Mouse (Mus musculus): Measurements from ENCODE around the gene Ltc4s. TPM values are rescaled to one million over a fixed set of nuclear protein-coding genes. Genes with fewer than 3 reads are reported as not detected.

Gene Ltc4s
- polyA plus RNA-seq, 1 experiment from 2014 or later, result 4.5 TPM

DNA sequence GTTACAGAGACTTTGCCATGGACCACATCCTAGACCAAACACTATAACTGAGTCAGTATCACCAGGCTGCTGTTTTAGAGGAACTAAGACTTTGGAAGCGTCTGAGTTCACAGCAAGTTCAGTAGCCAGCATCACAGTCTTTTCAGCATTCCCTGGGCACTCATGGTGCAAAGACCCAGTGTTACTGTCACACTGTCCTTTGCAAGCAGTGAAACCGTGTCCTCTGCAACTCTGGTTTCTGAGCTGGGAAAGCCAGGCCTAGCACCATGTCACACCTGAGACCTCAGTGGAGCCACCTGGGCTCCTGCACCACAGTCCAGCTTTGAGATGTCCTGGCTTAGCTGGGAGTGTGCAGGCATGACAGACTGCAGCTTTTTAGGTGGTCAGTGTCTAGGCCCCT, 39.5 kb downstream of the Ltc4s start:
- Histone ChIP-seq H3K9ac (no peak overlapping the region), H3K27ac (no peak overlapping the region), H3K27me3 (ENCODE audit: control insufficient read depth, insufficient read depth, low read length) (no peaks in the 10 kb centered on the region), H3K9me3 (ENCODE audit: control insufficient read depth, low read length) (no peaks in the 10 kb centered on the region), H3K4me3 (replicated peaks; ENCODE audit: low read length) (no peak overlapping the region), H3K36me3 (replicated peaks; ENCODE audit: control insufficient read depth, insufficient read depth) (peaks cover 84% of the 10 kb centered on the region), H3K4me2 (replicated peaks) (no peak overlapping the region), H3K4me1 (replicated peaks; ENCODE audit: control insufficient read depth, insufficient read depth, low read length) (no peaks in the 10 kb centered on the region)
- WGBS, result 95% methylated on average over 2 of the region's 2 CpGs
- DNase-seq (ENCODE audit: low spot score) (no peak), ATAC-seq (ENCODE audit: low FRiP score) (no peak)

DNA sequence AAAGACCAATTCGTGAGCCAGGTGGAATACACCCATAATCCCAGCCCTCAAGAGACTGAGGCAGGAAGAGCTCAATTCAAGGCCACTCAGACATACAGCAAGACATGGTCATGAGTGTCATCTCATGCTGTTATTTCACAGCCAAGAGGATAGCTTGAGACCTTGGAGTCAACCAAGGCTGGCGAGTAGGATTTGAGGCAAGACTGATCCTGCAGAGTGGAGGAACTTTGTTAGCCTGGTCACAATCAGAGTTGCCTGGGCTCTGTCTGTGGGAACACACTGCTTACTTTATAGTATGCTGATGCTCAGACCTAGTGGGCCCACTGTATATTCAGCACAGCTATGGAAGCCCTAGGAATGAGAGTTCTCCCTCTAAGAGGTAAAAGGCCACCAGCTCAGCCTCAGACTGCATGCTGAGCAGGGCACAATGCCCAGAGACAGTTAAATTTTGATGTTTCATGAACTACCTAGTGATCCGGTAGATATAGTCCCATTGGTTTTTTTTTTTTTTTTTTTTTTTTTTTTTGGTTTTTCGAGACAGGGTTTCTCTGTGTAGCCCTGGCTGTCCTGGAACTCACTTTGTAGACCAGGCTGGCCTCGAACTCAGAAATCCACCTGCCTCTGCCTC, 40.1 kb downstream of the Ltc4s start:
- Histone ChIP-seq H3K27me3 (ENCODE audit: control insufficient read depth, insufficient read depth, low read length) (no peaks in the 10 kb centered on the region), H3K4me3 (replicated peaks; ENCODE audit: low read length) (no peak overlapping the region), H3K36me3 (replicated peaks; ENCODE audit: control insufficient read depth, insufficient read depth) (peaks cover 84% of the 10 kb centered on the region), H3K4me1 (replicated peaks; ENCODE audit: control insufficient read depth, insufficient read depth, low read length) (no peaks in the 10 kb centered on the region), H3K9me3 (ENCODE audit: control insufficient read depth, low read length) (no peaks in the 10 kb centered on the region), H3K9ac (no peak overlapping the region), H3K4me2 (replicated peaks) (no peak overlapping the region), H3K27ac (no peak overlapping the region)
- 93% methylated on average over 3 of the region's 5 CpGs for WGBS
- ATAC-seq (ENCODE audit: low FRiP score), result no peak
- no peak for DNase-seq (ENCODE audit: low spot score)

DNA sequence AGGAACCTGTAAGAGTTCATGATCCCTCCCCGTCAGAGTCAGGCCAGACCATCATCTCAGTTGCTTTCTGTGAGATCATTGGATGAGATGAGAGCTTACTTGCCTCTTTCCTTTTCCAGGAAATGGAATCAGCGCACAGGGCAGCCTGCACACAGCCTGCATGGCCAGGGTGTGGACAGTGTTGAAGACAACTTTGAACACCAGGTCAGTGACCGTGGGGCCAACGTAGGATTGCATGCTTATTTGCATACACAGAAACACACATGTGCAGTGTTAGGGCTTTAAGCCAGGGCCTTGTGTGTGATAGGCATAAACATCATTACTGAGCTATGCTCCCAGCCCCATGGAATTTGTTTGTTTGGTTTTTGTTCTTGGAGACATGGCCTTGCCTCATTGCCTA, 40.9 kb downstream of the Ltc4s start:
- Histone ChIP-seq H3K4me3 (replicated peaks; ENCODE audit: low read length) (no peak overlapping the region), H3K4me1 (replicated peaks; ENCODE audit: control insufficient read depth, insufficient read depth, low read length) (no peaks in the 10 kb centered on the region), H3K36me3 (replicated peaks; ENCODE audit: control insufficient read depth, insufficient read depth) (peaks cover 82% of the 10 kb centered on the region), H3K4me2 (replicated peaks) (no peak overlapping the region), H3K27ac (no peak overlapping the region), H3K27me3 (ENCODE audit: control insufficient read depth, insufficient read depth, low read length) (no peaks in the 10 kb centered on the region), H3K9me3 (ENCODE audit: control insufficient read depth, low read length) (no peaks in the 10 kb centered on the region), H3K9ac (no peak overlapping the region)
- no peak for DNase-seq (ENCODE audit: low spot score)
- ATAC-seq (ENCODE audit: low FRiP score), result no peak
- WGBS, result 88% methylated on average over 4 of the region's 4 CpGs

DNA sequence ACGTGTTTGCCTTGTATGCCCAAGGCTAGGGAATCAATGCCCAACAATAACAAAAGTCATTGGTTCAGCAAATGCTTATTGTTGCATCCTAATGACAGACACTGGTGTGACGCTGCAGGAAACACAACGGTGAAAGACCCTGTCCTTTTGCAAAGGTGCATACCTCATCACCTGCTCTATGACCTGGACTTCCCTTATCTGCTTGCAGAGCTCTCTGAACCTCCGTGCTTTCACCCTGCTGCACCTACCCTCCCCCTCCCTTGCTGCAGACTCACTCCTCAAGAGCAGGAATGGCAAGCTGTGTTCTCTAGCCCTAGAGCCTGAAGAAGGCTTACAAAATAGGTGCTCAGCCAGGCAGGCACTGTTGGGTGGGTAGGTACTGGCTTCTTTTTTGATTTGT, 43.6 kb downstream of the Ltc4s start:
- Histone ChIP-seq H3K9me3 (ENCODE audit: control insufficient read depth, low read length) (no peaks in the 10 kb centered on the region), H3K4me3 (replicated peaks; ENCODE audit: low read length) (no peak overlapping the region), H3K27ac (no peak overlapping the region), H3K4me2 (replicated peaks) (no peak overlapping the region), H3K36me3 (replicated peaks; ENCODE audit: control insufficient read depth, insufficient read depth) (peaks cover 57% of the 10 kb centered on the region), H3K27me3 (ENCODE audit: control insufficient read depth, insufficient read depth, low read length) (no peaks in the 10 kb centered on the region), H3K4me1 (replicated peaks; ENCODE audit: control insufficient read depth, insufficient read depth, low read length) (no peaks in the 10 kb centered on the region), H3K9ac (no peak overlapping the region)
- WGBS, result 89% methylated on average over 4 of the region's 4 CpGs
- no peak for ATAC-seq (ENCODE audit: low FRiP score)
- no peak for DNase-seq (ENCODE audit: low spot score)

DNA sequence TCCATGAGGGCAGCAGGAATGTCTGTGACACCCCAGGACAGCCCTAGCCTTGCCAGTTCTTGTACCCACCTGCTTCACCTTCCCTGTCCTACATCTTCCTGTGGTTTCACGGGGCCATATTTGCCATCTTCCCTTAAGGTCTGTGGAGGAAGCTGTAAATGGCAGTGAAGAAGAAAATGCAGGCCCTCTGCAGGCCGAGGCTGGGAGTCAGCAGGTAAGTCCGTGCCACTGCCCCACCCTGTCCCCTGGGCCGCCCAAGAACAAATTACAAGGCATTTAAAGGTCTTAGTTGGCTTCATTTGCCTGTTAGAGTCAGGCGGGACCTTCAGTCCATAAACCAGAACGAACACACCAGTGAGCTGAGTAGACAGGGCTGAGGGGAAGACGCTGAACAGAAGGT, 44.3 kb downstream of the Ltc4s start:
- H3K4me1 ChIP-seq (replicated peaks; ENCODE audit: control insufficient read depth, insufficient read depth, low read length), result no peaks in the 10 kb centered on the region
- peaks cover 50% of the 10 kb centered on the region for H3K36me3 ChIP-seq (replicated peaks; ENCODE audit: control insufficient read depth, insufficient read depth)
- no peaks in the 10 kb centered on the region for H3K9me3 ChIP-seq (ENCODE audit: control insufficient read depth, low read length)
- no peak overlapping the region for H3K27ac ChIP-seq
- no peaks in the 10 kb centered on the region for H3K27me3 ChIP-seq (ENCODE audit: control insufficient read depth, insufficient read depth, low read length)
- no peak overlapping the region for H3K9ac ChIP-seq
- no peak overlapping the region for H3K4me2 ChIP-seq (replicated peaks)
- ATAC-seq (ENCODE audit: low FRiP score) (no peak), DNase-seq (ENCODE audit: low spot score) (no peak)
- WGBS, result 87% methylated on average over 7 of the region's 7 CpGs
- no peak overlapping the region for H3K4me3 ChIP-seq (replicated peaks; ENCODE audit: low read length)

DNA sequence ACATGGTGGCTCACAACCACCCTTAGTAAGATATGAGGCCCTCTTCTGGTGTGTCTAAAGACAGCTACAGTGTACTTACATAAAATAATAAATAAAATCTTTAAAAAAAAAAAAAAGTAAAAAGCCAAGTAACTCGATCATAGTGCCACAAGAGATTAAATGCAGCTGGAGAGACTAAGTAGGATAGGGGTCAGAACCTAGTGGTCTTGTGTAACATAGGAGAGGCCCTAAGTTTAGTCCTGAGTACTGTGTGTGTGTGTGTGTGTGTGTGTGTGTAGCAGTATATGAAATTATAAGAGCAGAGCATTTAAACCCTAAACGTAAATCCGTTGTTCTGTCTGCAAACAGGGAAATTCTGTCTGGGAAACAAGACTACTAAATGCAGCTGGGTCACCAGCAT, 46.1 kb downstream of the Ltc4s start:
- Histone ChIP-seq H3K9me3 (ENCODE audit: control insufficient read depth, low read length) (no peaks in the 10 kb centered on the region), H3K4me2 (replicated peaks) (no peak overlapping the region), H3K27me3 (ENCODE audit: control insufficient read depth, insufficient read depth, low read length) (no peaks in the 10 kb centered on the region), H3K4me1 (replicated peaks; ENCODE audit: control insufficient read depth, insufficient read depth, low read length) (no peaks in the 10 kb centered on the region), H3K4me3 (replicated peaks; ENCODE audit: low read length) (no peak overlapping the region), H3K9ac (no peak overlapping the region), H3K36me3 (replicated peaks; ENCODE audit: control insufficient read depth, insufficient read depth) (peaks cover 42% of the 10 kb centered on the region), H3K27ac (no peak overlapping the region)
- no peak for DNase-seq (ENCODE audit: low spot score)
- WGBS, result 92% methylated on average over 3 of the region's 3 CpGs
- no peak for ATAC-seq (ENCODE audit: low FRiP score)

DNA sequence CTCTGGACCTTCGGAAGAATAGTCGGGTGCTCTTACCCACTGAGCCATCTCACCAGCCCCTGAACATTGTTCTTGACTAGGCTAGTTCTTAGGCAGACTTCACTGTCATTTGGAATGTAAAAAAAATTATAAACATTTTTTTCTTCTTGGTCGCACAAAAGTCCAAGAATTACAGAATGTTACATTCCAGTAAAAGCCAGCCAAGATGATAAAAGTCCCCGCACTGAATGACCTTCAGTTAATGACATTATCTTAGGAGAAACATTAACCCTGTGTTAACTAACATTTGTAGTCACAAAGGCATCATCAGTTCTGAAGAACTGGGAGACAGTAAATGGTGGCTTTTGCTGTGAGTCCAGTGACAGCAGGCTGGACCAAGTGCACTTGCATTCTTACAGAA, 48.1 kb downstream of the Ltc4s start:
- H3K27ac ChIP-seq, result no peak overlapping the region
- no peak overlapping the region for H3K4me2 ChIP-seq (replicated peaks)
- peaks cover 35% of the 10 kb centered on the region for H3K36me3 ChIP-seq (replicated peaks; ENCODE audit: control insufficient read depth, insufficient read depth)
- ATAC-seq (ENCODE audit: low FRiP score), result no peak
- H3K4me3 ChIP-seq (replicated peaks; ENCODE audit: low read length), result no peak overlapping the region
- no peaks in the 10 kb centered on the region for H3K27me3 ChIP-seq (ENCODE audit: control insufficient read depth, insufficient read depth, low read length)
- H3K4me1 ChIP-seq (replicated peaks; ENCODE audit: control insufficient read depth, insufficient read depth, low read length), result no peaks in the 10 kb centered on the region
- no peaks in the 10 kb centered on the region for H3K9me3 ChIP-seq (ENCODE audit: control insufficient read depth, low read length)
- whole genome bisulfite sequencing, result 90% methylated on average over 4 of the region's 4 CpGs
- no peak for DNase-seq (ENCODE audit: low spot score)
- no peak overlapping the region for H3K9ac ChIP-seq

DNA sequence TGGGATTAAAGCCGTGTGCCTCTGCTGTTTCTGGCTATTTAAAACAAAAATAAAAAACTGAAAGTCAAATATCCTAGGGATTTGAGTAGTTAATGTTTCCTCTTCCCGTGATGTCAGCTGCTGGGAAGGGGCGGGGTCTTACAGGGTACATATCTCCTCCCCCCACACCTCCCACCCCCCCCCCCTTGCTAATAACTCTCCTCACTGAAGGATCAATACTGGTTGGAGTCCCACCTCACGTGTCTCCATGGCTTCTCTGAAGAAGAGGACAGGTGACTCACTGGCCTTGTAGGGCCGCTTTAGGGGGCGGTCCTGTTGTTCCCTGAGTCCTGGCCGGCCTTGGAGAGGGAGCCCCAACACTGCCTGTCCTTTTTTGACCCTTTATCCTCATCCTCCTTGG, 49.7 kb downstream of the Ltc4s start:
- WGBS, result 83% methylated on average over 7 of the region's 7 CpGs
- no peaks in the 10 kb centered on the region for H3K4me1 ChIP-seq (replicated peaks; ENCODE audit: control insufficient read depth, insufficient read depth, low read length)

More for the DNA sequence above, 49.7 kb downstream of the Ltc4s start:
- no peaks in the 10 kb centered on the region for H3K9me3 ChIP-seq (ENCODE audit: control insufficient read depth, low read length)
- H3K4me2 ChIP-seq (replicated peaks), result no peak overlapping the region
- ATAC-seq (ENCODE audit: low FRiP score) (no peak), DNase-seq (ENCODE audit: low spot score) (no peak)
- no peak overlapping the region for H3K27ac ChIP-seq
- H3K4me3 ChIP-seq (replicated peaks; ENCODE audit: low read length), result no peak overlapping the region
- H3K36me3 ChIP-seq (replicated peaks; ENCODE audit: control insufficient read depth, insufficient read depth), result peaks cover 46% of the 10 kb centered on the region
- no peak overlapping the region for H3K9ac ChIP-seq
- no peaks in the 10 kb centered on the region for H3K27me3 ChIP-seq (ENCODE audit: control insufficient read depth, insufficient read depth, low read length)
